Mouse (Mus musculus): ENCODE measurements around the gene Gata2. TPM values are rescaled to one million over a fixed set of nuclear protein-coding genes. Genes with fewer than 3 reads are reported as not detected.

The Gata2 gene
- polyA plus RNA-seq, 1 experiment from 2014 or later: 28.3 TPM

GRCm38 (mm10) chr6:88207403-88208033, 13.8 kb downstream of the Gata2 start:
- ATAC-seq (replicated peaks; ENCODE audit: insufficient number of reproducible peaks, low FRiP score, low TSS enrichment, low read depth): no peak
- Histone ChIP-seq H3K4me1 (ENCODE audit: control insufficient read depth, insufficient read depth, low read length) (peaks cover 3% of the 10 kb centered on the region), H3K9me3 (replicated peaks; ENCODE audit: control insufficient read depth, low read length) (no peaks in the 10 kb centered on the region), H3K4me2 (ENCODE audit: low read depth, low read length) (no peak overlapping the region), H3K9ac (replicated peaks; ENCODE audit: low read length) (no peak overlapping the region), H3K36me3 (replicated peaks; ENCODE audit: control insufficient read depth, insufficient read depth, low read depth, low read length) (no peaks in the 10 kb centered on the region), H3K27me3 (ENCODE audit: control insufficient read depth, insufficient read depth, low read length) (peaks cover 20% of the 10 kb centered on the region), H3K4me3 (ENCODE audit: low read depth, low read length) (no peak overlapping the region), H3K27ac (replicated peaks; ENCODE audit: low read depth, low read length) (no peak overlapping the region)
- DNase-seq (ENCODE audit: low spot score): no peak
- 85% methylated on average over 10 of the region's 10 CpGs for WGBS

- Histone ChIP-seq H3K9me3 (replicated peaks; ENCODE audit: control insufficient read depth, low read length) (no peaks in the 10 kb centered on the region), H3K4me1 (ENCODE audit: control insufficient read depth, insufficient read depth, low read length) (peaks cover 2% of the 10 kb centered on the region), H3K4me2 (ENCODE audit: low read depth, low read length) (no peak overlapping the region), H3K4me3 (ENCODE audit: low read depth, low read length) (no peak overlapping the region), H3K27me3 (ENCODE audit: control insufficient read depth, insufficient read depth, low read length) (peaks cover 20% of the 10 kb centered on the region), H3K27ac (replicated peaks; ENCODE audit: low read depth, low read length) (no peak overlapping the region), H3K9ac (replicated peaks; ENCODE audit: low read length) (no peak overlapping the region), H3K36me3 (replicated peaks; ENCODE audit: control insufficient read depth, insufficient read depth, low read depth, low read length) (no peaks in the 10 kb centered on the region)
- whole genome bisulfite sequencing: 91% methylated on average over 3 of the region's 3 CpGs
- ATAC-seq (replicated peaks; ENCODE audit: insufficient number of reproducible peaks, low FRiP score, low TSS enrichment, low read depth) (no peak), DNase-seq (ENCODE audit: low spot score) (no peak)
Observed at GRCm38 (mm10) chr6:88208321-88208720, 14.6 kb downstream of the Gata2 start.

- Histone ChIP-seq H3K4me2 (ENCODE audit: low read depth, low read length) (no peak overlapping the region), H3K27me3 (ENCODE audit: control insufficient read depth, insufficient read depth, low read length) (peaks cover 11% of the 10 kb centered on the region), H3K4me3 (ENCODE audit: low read depth, low read length) (no peak overlapping the region), H3K36me3 (replicated peaks; ENCODE audit: control insufficient read depth, insufficient read depth, low read depth, low read length) (no peaks in the 10 kb centered on the region), H3K27ac (replicated peaks; ENCODE audit: low read depth, low read length) (no peak overlapping the region), H3K9ac (replicated peaks; ENCODE audit: low read length) (no peak overlapping the region), H3K4me1 (ENCODE audit: control insufficient read depth, insufficient read depth, low read length) (no peaks in the 10 kb centered on the region), H3K9me3 (replicated peaks; ENCODE audit: control insufficient read depth, low read length) (no peaks in the 10 kb centered on the region)
- ATAC-seq (replicated peaks; ENCODE audit: insufficient number of reproducible peaks, low FRiP score, low TSS enrichment, low read depth): no peak
- 79% methylated on average over 5 of the region's 5 CpGs for WGBS
- DNase-seq (ENCODE audit: low spot score): no peak
Observed at GRCm38 (mm10) chr6:88209453-88209852, 15.8 kb downstream of the Gata2 start.

- ATAC-seq (replicated peaks; ENCODE audit: insufficient number of reproducible peaks, low FRiP score, low TSS enrichment, low read depth) (no peak), DNase-seq (ENCODE audit: low spot score) (no peak)
- no peak overlapping the region for H3K27ac ChIP-seq (replicated peaks; ENCODE audit: low read depth, low read length)
- peaks cover 4% of the 10 kb centered on the region for H3K27me3 ChIP-seq (ENCODE audit: control insufficient read depth, insufficient read depth, low read length)
- 62% methylated on average over 3 of the region's 3 CpGs for WGBS
- H3K9me3 ChIP-seq (replicated peaks; ENCODE audit: control insufficient read depth, low read length): no peaks in the 10 kb centered on the region
- no peaks in the 10 kb centered on the region for H3K36me3 ChIP-seq (replicated peaks; ENCODE audit: control insufficient read depth, insufficient read depth, low read depth, low read length)
- H3K4me3 ChIP-seq (ENCODE audit: low read depth, low read length): no peak overlapping the region
- H3K4me2 ChIP-seq (ENCODE audit: low read depth, low read length): no peak overlapping the region
- no peaks in the 10 kb centered on the region for H3K4me1 ChIP-seq (ENCODE audit: control insufficient read depth, insufficient read depth, low read length)
- no peak overlapping the region for H3K9ac ChIP-seq (replicated peaks; ENCODE audit: low read length)
Observed at GRCm38 (mm10) chr6:88210182-88210581, 16.5 kb downstream of the Gata2 start.

GRCm38 (mm10) chr6:88215797-88216196, 22.1 kb downstream of the Gata2 start:
- 37% methylated on average over 6 of the region's 6 CpGs for WGBS
- Histone ChIP-seq H3K36me3 (replicated peaks; ENCODE audit: control insufficient read depth, insufficient read depth, low read depth, low read length) (no peaks in the 10 kb centered on the region), H3K9ac (replicated peaks; ENCODE audit: low read length) (no peak overlapping the region), H3K27ac (replicated peaks; ENCODE audit: low read depth, low read length) (no peak overlapping the region), H3K4me2 (ENCODE audit: low read depth, low read length) (no peak overlapping the region), H3K27me3 (ENCODE audit: control insufficient read depth, insufficient read depth, low read length) (no peaks in the 10 kb centered on the region), H3K4me1 (ENCODE audit: control insufficient read depth, insufficient read depth, low read length) (no peaks in the 10 kb centered on the region), H3K4me3 (ENCODE audit: low read depth, low read length) (no peak overlapping the region), H3K9me3 (replicated peaks; ENCODE audit: control insufficient read depth, low read length) (no peaks in the 10 kb centered on the region)
- ATAC-seq (replicated peaks; ENCODE audit: insufficient number of reproducible peaks, low FRiP score, low TSS enrichment, low read depth) (no peak), DNase-seq (ENCODE audit: low spot score) (no peak)

- no peaks in the 10 kb centered on the region for H3K4me1 ChIP-seq (ENCODE audit: control insufficient read depth, insufficient read depth, low read length)
- no peak for DNase-seq (ENCODE audit: low spot score)
- WGBS: 72% methylated on average over 4 of the region's 4 CpGs
- no peak overlapping the region for H3K27ac ChIP-seq (replicated peaks; ENCODE audit: low read depth, low read length)
- no peaks in the 10 kb centered on the region for H3K36me3 ChIP-seq (replicated peaks; ENCODE audit: control insufficient read depth, insufficient read depth, low read depth, low read length)
- H3K4me3 ChIP-seq (ENCODE audit: low read depth, low read length): no peak overlapping the region
- ATAC-seq (replicated peaks; ENCODE audit: insufficient number of reproducible peaks, low FRiP score, low TSS enrichment, low read depth): no peak
- no peaks in the 10 kb centered on the region for H3K27me3 ChIP-seq (ENCODE audit: control insufficient read depth, insufficient read depth, low read length)
- H3K9me3 ChIP-seq (replicated peaks; ENCODE audit: control insufficient read depth, low read length): no peaks in the 10 kb centered on the region
- no peak overlapping the region for H3K9ac ChIP-seq (replicated peaks; ENCODE audit: low read length)
- no peak overlapping the region for H3K4me2 ChIP-seq (ENCODE audit: low read depth, low read length)
Observed at GRCm38 (mm10) chr6:88216199-88216598, 22.5 kb downstream of the Gata2 start.

GRCm38 (mm10) chr6:88219094-88219493, 25.4 kb downstream of the Gata2 start:
- ATAC-seq (replicated peaks; ENCODE audit: insufficient number of reproducible peaks, low FRiP score, low TSS enrichment, low read depth) (no peak), DNase-seq (ENCODE audit: low spot score) (no peak)
- no peaks in the 10 kb centered on the region for H3K9me3 ChIP-seq (replicated peaks; ENCODE audit: control insufficient read depth, low read length)
- no peaks in the 10 kb centered on the region for H3K27me3 ChIP-seq (ENCODE audit: control insufficient read depth, insufficient read depth, low read length)
- no peak overlapping the region for H3K27ac ChIP-seq (replicated peaks; ENCODE audit: low read depth, low read length)
- H3K4me1 ChIP-seq (ENCODE audit: control insufficient read depth, insufficient read depth, low read length): no peaks in the 10 kb centered on the region
- H3K36me3 ChIP-seq (replicated peaks; ENCODE audit: control insufficient read depth, insufficient read depth, low read depth, low read length): no peaks in the 10 kb centered on the region
- H3K4me3 ChIP-seq (ENCODE audit: low read depth, low read length): no peak overlapping the region
- WGBS: 33% methylated on average over 4 of the region's 4 CpGs
- no peak overlapping the region for H3K9ac ChIP-seq (replicated peaks; ENCODE audit: low read length)
- no peak overlapping the region for H3K4me2 ChIP-seq (ENCODE audit: low read depth, low read length)

GRCm38 (mm10) chr6:88221968-88222367, 28.3 kb downstream of the Gata2 start, which contains the start of gene Dnajb8:
Gene Dnajb8, plus strand, starts transcription at chr6:88222268.
- no peak for ATAC-seq (replicated peaks; ENCODE audit: insufficient number of reproducible peaks, low FRiP score, low TSS enrichment, low read depth)

More at GRCm38 (mm10) chr6:88221968-88222367, 28.3 kb downstream of the Gata2 start, which contains the start of gene Dnajb8:
- no peak within 1 kb of the TSS for H3K27ac ChIP-seq (replicated peaks; ENCODE audit: low read depth, low read length)
- H3K4me1 ChIP-seq (ENCODE audit: control insufficient read depth, insufficient read depth, low read length): peaks cover 3% of the 10 kb centered on the region; the same call in 1 of the 2 replicates
- no peaks in the 10 kb centered on the region for H3K9me3 ChIP-seq (replicated peaks; ENCODE audit: control insufficient read depth, low read length)
- H3K4me3 ChIP-seq (ENCODE audit: low read depth, low read length): no peak within 1 kb of the TSS
- no peaks in the 10 kb centered on the region for H3K36me3 ChIP-seq (replicated peaks; ENCODE audit: control insufficient read depth, insufficient read depth, low read depth, low read length)
- no peak within 1 kb of the TSS for H3K9ac ChIP-seq (replicated peaks; ENCODE audit: low read length)
- no peaks in the 10 kb centered on the region for H3K27me3 ChIP-seq (ENCODE audit: control insufficient read depth, insufficient read depth, low read length)
- DNase-seq (ENCODE audit: low spot score): no peak
- 45% methylated on average over 10 of the region's 10 CpGs for WGBS
- no peak within 1 kb of the TSS for H3K4me2 ChIP-seq (ENCODE audit: low read depth, low read length)

All from embryonic facial prominence, embryonic 11.5 days (tissue).